Mouse (Mus musculus) kidney, embryonic 16.5 days (tissue): ENCODE results near the gene Dna2. TPM values are rescaled to one million over a fixed set of nuclear protein-coding genes. Genes with fewer than 3 reads are reported as not detected.

Experiments
- polyA plus RNA-seq: library from polyadenylated mRNA; unstranded; fragments of >200 nt; fragmentation: Nextera tagmentation; extraction: Ambion mirVana; gene quantifications from 2 replicates; pipeline ENCODE4 v1.2.1, GENCODE M21; 2015

The Dna2 gene
- polyA plus RNA-seq, 1 experiment from 2014 or later, result 16.6 TPM

Other genes with a start within 250 kb of the Dna2 start
- 2.1 and 2.4 TPM in 2 replicates for gene Stox1, start 220.9 kb upstream of the Dna2 start, polyA plus RNA-seq
- 148 and 149 TPM in 2 replicates for gene Ccar1, start 154.7 kb upstream of the Dna2 start, polyA plus RNA-seq
- 23.4 and 28.4 TPM in 2 replicates for gene Tet1, start 38.0 kb upstream of the Dna2 start, polyA plus RNA-seq
- gene Slc25a16, start 26.4 kb upstream of the Dna2 start, polyA plus RNA-seq, result 19.0 and 19.4 TPM in 2 replicates
- 22.7 and 23.0 TPM in 2 replicates for gene Rufy2, start 33.2 kb downstream of the Dna2 start, polyA plus RNA-seq
- 116 and 138 TPM in 2 replicates for gene Hnrnph3, start 77.2 kb downstream of the Dna2 start, polyA plus RNA-seq
- 5.0 and 6.1 TPM in 2 replicates for gene Pbld2, start 77.3 kb downstream of the Dna2 start, polyA plus RNA-seq
- gene Pbld1, start 113.1 kb downstream of the Dna2 start, polyA plus RNA-seq, result 9.6 and 10.6 TPM in 2 replicates
- not detected in 2 replicates for gene Atoh7, start 152.6 kb downstream of the Dna2 start, polyA plus RNA-seq